Mouse (Mus musculus) embryonic stem cell, embryonic (primary cell): ENCODE measurements around the gene Ddit4.

Experiments used
- CTCF ChIA-PET, 4 experiments: fragments of 300-600 bp in 2 of 4; fragments of 350-600 bp in 2 of 4; sonication (Branson Sonifier 250); formaldehyde crosslinking; loops; one replicate each; lab custom pipeline; 2022; ENCODE audit warnings: inconsistent platforms in 2 of 4; lab: Charles Lee
- POLR2A ChIA-PET, 4 experiments: fragments of 300-600 bp in 2 of 4; fragments of 350-600 bp in 2 of 4; sonication (Branson Sonifier 250); formaldehyde crosslinking; loops; one replicate each; lab custom pipeline; 2022; ENCODE audit warnings: antibody characterized with exemption in 4 of 4, inconsistent platforms in 1 of 4; lab: Charles Lee

Ddit4 gene

DNA sequence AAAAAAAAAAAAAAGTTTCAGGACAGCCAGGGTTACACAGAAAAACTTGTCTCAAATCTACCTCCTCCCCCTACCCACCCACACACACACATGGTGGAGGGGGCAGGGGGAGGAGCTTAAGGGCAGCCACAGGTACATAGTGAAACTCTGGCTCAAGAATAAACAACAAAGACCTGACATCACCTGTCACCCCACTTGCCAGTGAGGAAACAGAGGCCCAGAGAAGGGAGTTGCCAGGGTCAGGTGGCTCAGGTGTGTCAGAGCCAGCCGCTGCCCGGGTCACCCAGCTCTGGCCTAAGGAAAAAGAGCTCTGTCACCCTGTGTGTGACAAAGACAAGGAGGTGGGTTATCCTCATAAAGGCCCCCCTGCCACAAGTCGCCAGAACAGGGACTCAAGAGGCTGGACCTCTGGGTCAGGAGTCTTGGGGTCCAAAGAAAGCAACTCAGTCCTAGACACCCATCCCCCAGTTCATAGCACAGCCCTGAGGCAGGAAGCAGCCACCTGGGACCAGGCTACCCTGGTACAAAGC lies 44.5 kb downstream of the Ddit4 start:
- CTCF ChIA-PET: interaction anchor here (0.6 to 3.3 kb wide), 14 partner anchors 8 to 346 kb away, joined by 3 to 28 read pairs (median 4); partner anchors contain the start of genes Anapc16 (in 1 of the 4) and Ascc1 (in 1 of the 4)
- POLR2A ChIA-PET: interaction anchor here (0.5 to 6.2 kb wide), 59 partner anchors 7 to 584 kb away, joined by 3 to 117 read pairs (median 4); partner anchors contain the start of genes Anapc16 (in 3 of the 4), Ascc1 (in 3 of the 4), Ddit4 (in 3 of the 4) and P4ha1 (in 2 of the 4)

GRCm38 (mm10) chr10:59903170-59903569 lies 48.5 kb downstream of the Ddit4 start:
- ChIA-PET CTCF (interaction anchor here in 3 of 4 experiments (0.6 to 2.8 kb wide), 8 partner anchors 8 to 445 kb away, joined by 3 to 17 read pairs (median 3); no protein-coding TSS in a partner anchor), POLR2A (interaction anchor here in 3 of 4 experiments (0.5 to 7.9 kb wide), 23 partner anchors 8 to 291 kb away, joined by 3 to 145 read pairs (median 4); partner anchors contain the start of gene Ddit4 (in 2 of the 3))

DNA sequence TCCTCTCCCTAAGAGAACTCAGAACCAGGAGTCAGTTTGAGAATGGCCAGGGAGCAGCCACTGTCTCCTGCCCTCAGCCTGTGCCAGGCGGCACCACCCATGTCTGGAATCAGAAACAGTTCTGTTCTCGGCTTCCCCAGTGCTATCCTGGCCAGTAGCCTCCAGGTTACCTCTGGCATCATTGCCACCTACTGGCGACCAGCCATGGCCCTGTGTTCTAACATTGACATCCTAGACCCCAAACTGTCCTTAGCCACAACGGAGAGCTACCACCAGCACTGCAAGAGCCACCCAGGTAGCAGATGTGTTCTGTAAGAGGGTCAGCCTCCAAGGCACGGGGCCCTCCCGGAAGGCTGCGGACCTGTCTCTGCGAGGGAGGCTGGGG lies 49.0 kb downstream of the Ddit4 start:
- POLR2A ChIA-PET: interaction anchor here in 3 of 4 experiments (0.7 to 7.9 kb wide), 26 partner anchors 7 to 291 kb away, joined by 3 to 145 read pairs (median 4); partner anchors contain the start of gene Ddit4 (in 2 of the 3)
- CTCF ChIA-PET: interaction anchor here in 3 of 4 experiments (0.6 to 2.8 kb wide), 7 partner anchors 8 to 445 kb away, joined by 3 to 17 read pairs (median 3); no protein-coding TSS in a partner anchor

- ChIA-PET POLR2A (interaction anchor here in 3 of 4 experiments (0.6 to 7.9 kb wide), 19 partner anchors 7 to 1663 kb away, joined by 3 to 145 read pairs (median 4); partner anchors contain the start of gene Ddit4 (in 2 of the 3)), CTCF (interaction anchor here in 1 of 4 experiments (0.9 kb wide), 1 partner anchor 18 kb away, joined by 3 read pairs; no protein-coding TSS in a partner anchor)
These were observed 49.5 kb downstream of the Ddit4 start for GRCm38 (mm10) chr10:59901986-59902605.

DNA sequence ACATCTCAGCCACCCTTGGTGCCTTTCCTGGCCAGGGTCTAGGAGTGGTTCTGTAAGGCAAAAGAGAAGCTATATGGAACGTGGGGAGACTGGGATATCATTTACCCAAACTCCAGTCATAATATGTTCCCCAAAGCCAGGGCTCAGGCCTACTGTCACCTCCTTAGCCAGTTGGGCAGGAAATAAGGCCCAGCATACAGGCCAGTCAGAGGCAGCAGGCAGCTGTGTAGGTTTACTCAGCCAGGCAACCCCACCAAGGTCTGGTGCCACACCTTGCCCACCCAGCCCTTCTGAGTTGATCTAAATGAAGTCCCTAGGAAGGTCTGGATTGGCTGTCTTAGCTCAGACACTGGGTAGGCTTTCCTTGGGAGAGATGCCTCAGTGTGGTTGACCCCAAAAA lies 50.2 kb downstream of the Ddit4 start:
- CTCF ChIA-PET: interaction anchor here in 1 of 4 experiments (0.5 kb wide), 1 partner anchor 135 kb away, joined by 3 read pairs; no protein-coding TSS in a partner anchor
- POLR2A ChIA-PET: interaction anchor here in 3 of 4 experiments (0.6 to 7.9 kb wide), 13 partner anchors 8 to 1664 kb away, joined by 3 to 145 read pairs (median 4); partner anchors contain the start of gene Ddit4 (in 2 of the 3)

DNA sequence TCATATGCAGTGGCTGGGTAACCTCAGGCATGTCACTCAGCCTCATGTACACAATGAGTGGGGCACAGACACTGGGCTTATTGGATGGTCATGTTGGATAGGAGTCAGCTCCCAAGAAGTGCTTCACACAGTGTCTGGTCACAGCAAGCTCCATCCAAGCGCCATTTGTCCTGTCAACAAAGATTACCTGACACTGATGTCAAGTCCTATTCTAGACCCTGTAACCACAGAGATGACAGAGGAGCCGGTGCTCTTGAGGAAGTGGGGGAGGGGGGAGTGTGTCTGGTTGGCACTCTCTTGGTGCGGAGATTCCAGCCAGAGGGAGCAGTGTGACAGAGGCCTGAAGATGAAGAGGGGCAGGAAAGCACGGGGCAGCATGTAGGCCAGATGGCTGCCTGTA lies 50.7 kb downstream of the Ddit4 start:
- POLR2A ChIA-PET: interaction anchor here in 3 of 4 experiments (0.6 to 7.9 kb wide), 17 partner anchors 8 to 309 kb away, joined by 3 to 145 read pairs (median 13); partner anchors contain the start of genes Ddit4 (in 3 of the 3), Anapc16 (in 1 of the 3) and Ascc1 (in 1 of the 3)
- CTCF ChIA-PET: interaction anchor here in 1 of 4 experiments (0.5 kb wide), 1 partner anchor 135 kb away, joined by 3 read pairs; no protein-coding TSS in a partner anchor

DNA sequence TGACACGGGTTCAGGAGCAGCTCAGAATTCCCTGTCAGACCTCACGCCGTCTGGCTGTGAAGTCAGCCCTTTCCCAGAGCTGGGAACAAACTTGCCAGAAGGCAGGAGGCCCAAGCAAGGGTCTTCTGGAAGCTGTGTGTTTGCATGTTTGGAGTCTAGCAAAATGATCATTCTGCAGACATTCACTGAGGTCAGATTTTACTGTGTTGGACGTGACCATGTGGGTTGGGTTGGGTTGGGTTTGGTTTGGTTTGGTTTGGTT lies 51.5 kb downstream of the Ddit4 start:
- ChIA-PET POLR2A (interaction anchor here (0.6 to 7.9 kb wide), 66 partner anchors 8 to 678 kb away, joined by 3 to 145 read pairs (median 5); partner anchors contain the start of genes Anapc16 (in 3 of the 4), Ascc1 (in 3 of the 4), Ddit4 (in 3 of the 4) and P4ha1 (in 2 of the 4)), CTCF (interaction anchor here (0.5 to 3.8 kb wide), 17 partner anchors 8 to 346 kb away, joined by 3 to 20 read pairs (median 3); no protein-coding TSS in a partner anchor)
